Comparison of ENCODE assay signal across 8 mouse cellular contexts in the genomic region with DNA sequence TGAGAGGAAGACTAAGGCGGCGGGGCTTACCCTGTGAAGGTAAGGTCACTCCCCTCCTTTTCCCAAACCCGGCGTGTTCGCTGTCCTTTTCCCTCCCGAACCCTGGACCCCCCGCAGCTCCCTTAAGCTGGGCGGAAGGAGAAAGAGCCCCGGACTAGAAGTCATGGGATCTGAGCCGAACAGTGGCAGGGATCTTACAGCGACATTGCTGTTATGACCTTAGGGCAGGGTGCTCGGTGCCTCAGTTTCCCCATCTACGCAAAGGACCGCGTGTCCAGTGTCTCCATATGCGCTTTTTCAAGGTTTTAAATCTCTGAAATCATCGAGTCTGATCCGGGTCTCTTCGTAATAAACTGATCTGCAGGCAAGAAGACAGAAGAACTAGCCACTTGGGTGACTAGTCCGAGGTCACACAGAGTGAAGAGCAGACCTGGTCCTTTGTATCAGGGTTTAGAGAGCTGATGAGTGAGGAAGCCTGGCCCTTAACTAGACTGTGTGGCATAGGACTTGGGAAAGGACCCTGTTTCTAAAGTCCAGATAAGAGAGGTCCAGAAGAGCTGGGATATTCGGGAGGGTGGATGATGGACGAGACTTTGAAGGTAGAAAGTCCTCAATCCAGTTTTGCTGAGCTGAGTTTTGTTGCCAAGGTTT. TPM values are rescaled to one million over a fixed set of nuclear protein-coding genes. Genes with fewer than 3 reads are reported as not detected.
DNase-seq lines count a peak whose midpoint lies in the region; ATAC-seq and TF ChIP-seq lines count a peak whose summit lies in the region.

No protein-coding gene starts in this region.

- peaks cover 2% of the 10 kb centered on the region; the same call in 1 of the 2 replicates for H3K4me1 ChIP-seq in heart, adult 2 months (ENCODE audit: control insufficient read depth, insufficient read depth, low read length)
- peaks cover 11% of the 10 kb centered on the region for H3K4me1 ChIP-seq in forebrain, embryonic 14.5 days (ENCODE audit: control insufficient read depth, insufficient read depth, low read length)
- H3K4me1 ChIP-seq in limb, embryonic 14.5 days (ENCODE audit: control insufficient read depth, insufficient read depth, low read length) = peaks cover 12% of the 10 kb centered on the region
- H3K4me1 ChIP-seq in stomach, embryonic 15.5 days = 0 out of 2 replicates have a peak, but pooled peaks cover 3% of the 10 kb centered on the region

- peak overlapping the region; percentile 96 for H3K4me3 ChIP-seq in heart, adult 2 months
- H3K4me3 ChIP-seq in forebrain, embryonic 14.5 days (ENCODE audit: low read depth, low read length) = peak overlapping the region; percentile 73
- peak overlapping the region; percentile 74 for H3K4me3 ChIP-seq in limb, embryonic 14.5 days (replicated peaks; ENCODE audit: low read length)
- H3K4me3 ChIP-seq in stomach, embryonic 15.5 days (replicated peaks) = peak overlapping the region; percentile 92

- no peak for TF ChIP-seq POLR2A in heart, adult 2 months (IDR thresholded peaks at IDR 0.05; ENCODE audit: insufficient read depth, low read depth, low read length)
- TF ChIP-seq POLR2A in limb, embryonic 14.5 days (IDR thresholded peaks at IDR 0.05; ENCODE audit: borderline replicate concordance, extremely low read depth, insufficient read depth, insufficient read length) = no peak

- H3K9ac ChIP-seq in heart, adult 2 months (ENCODE audit: low read depth, low read length) = peak overlapping the region; percentile 69
- peak overlapping the region; percentile 69 for H3K9ac ChIP-seq in forebrain, embryonic 14.5 days (ENCODE audit: low read length)
- H3K9ac ChIP-seq in limb, embryonic 14.5 days (ENCODE audit: low read depth, low read length, severe bottlenecking) = peak overlapping the region; percentile 81
- H3K9ac ChIP-seq in stomach, embryonic 15.5 days = peak overlapping the region; percentile 75

- no peaks in the 10 kb centered on the region for H3K27me3 ChIP-seq in heart, adult 2 months (ENCODE audit: control insufficient read depth, insufficient read depth, low read length)
- no peaks in the 10 kb centered on the region for H3K27me3 ChIP-seq in forebrain, embryonic 14.5 days (replicated peaks; ENCODE audit: control insufficient read depth, insufficient read depth, low read length)
- no peaks in the 10 kb centered on the region for H3K27me3 ChIP-seq in limb, embryonic 14.5 days (ENCODE audit: control insufficient read depth, insufficient read depth, low read length)
- no peaks in the 10 kb centered on the region for H3K27me3 ChIP-seq in stomach, embryonic 15.5 days (replicated peaks)

- peak; percentile 7 to 19 for DNase-seq in heart, adult 2 months
- no peak for DNase-seq in heart, adult 11 months
- peak; percentile 3 to 4 for DNase-seq in CD8-positive naive resting alpha-beta T cell, adult 2 months (ENCODE audit: low read depth in 2 of 2, low spot score in 2 of 2)
- no peak for DNase-seq in forebrain, embryonic 14.5 days (ENCODE audit: low spot score)
- DNase-seq in limb, embryonic 14.5 days (ENCODE audit: low spot score) = no peak
- DNase-seq in right cerebral cortex, adult 18-20 months = no peak
- DNase-seq in thymus, postnatal 36 days = no peak

- intact Hi-C loops in heart, adult 2 months (cut with DNase I) = loop anchor here (5.0 kb wide), 1 partner anchor 156 kb away; the partner anchor contains the start of gene Alad

- H3K27ac ChIP-seq in heart, adult 2 months = peak overlapping the region; percentile 80
- H3K27ac ChIP-seq in forebrain, embryonic 14.5 days (ENCODE audit: low read depth, low read length) = no peak overlapping the region
- peak overlapping the region; percentile 67 for H3K27ac ChIP-seq in limb, embryonic 14.5 days (replicated peaks; ENCODE audit: low read depth, low read length)
- peak overlapping the region; percentile 40 for H3K27ac ChIP-seq in stomach, embryonic 15.5 days

- peaks cover 2% of the 10 kb centered on the region for H3K79me2 ChIP-seq in heart, adult 2 months (replicated peaks; ENCODE audit: control insufficient read depth, insufficient read depth, low read length)

- H3K4me2 ChIP-seq in forebrain, embryonic 14.5 days (ENCODE audit: low read length) = peak overlapping the region; percentile 67
- peak overlapping the region; percentile 69 for H3K4me2 ChIP-seq in limb, embryonic 14.5 days (replicated peaks; ENCODE audit: low read depth, low read length, severe bottlenecking)
- peak overlapping the region; percentile 70 for H3K4me2 ChIP-seq in stomach, embryonic 15.5 days

- TF ChIP-seq EP300 in heart, adult 2 months (IDR thresholded peaks at IDR 0.05; ENCODE audit: insufficient read depth, low read depth, low read length) = no peak

- under 1% methylated on average over 22 of the region's 22 CpGs for WGBS in heart, adult 2 months
- WGBS in forebrain, embryonic 14.5 days = under 1% methylated on average over 21 of the region's 22 CpGs
- 2% methylated on average over 17 of the region's 22 CpGs for WGBS in limb, embryonic 14.5 days
- under 1% methylated on average over 22 of the region's 22 CpGs for WGBS in stomach, embryonic 15.5 days

- peaks cover 8% of the 10 kb centered on the region for H3K36me3 ChIP-seq in heart, adult 2 months (ENCODE audit: control insufficient read depth, insufficient read depth, low read length)
- H3K36me3 ChIP-seq in forebrain, embryonic 14.5 days (ENCODE audit: control insufficient read depth, insufficient read depth, low read length) = no peaks in the 10 kb centered on the region
- no peaks in the 10 kb centered on the region for H3K36me3 ChIP-seq in limb, embryonic 14.5 days (ENCODE audit: control insufficient read depth, insufficient read depth, low read length)
- H3K36me3 ChIP-seq in stomach, embryonic 15.5 days = no peaks in the 10 kb centered on the region

- no peaks in the 10 kb centered on the region for H3K9me3 ChIP-seq in forebrain, embryonic 14.5 days (replicated peaks; ENCODE audit: control insufficient read depth, low read length)
- no peaks in the 10 kb centered on the region for H3K9me3 ChIP-seq in limb, embryonic 14.5 days (ENCODE audit: control insufficient read depth, low read length)
- no peaks in the 10 kb centered on the region for H3K9me3 ChIP-seq in stomach, embryonic 15.5 days

- TF ChIP-seq CTCF in heart, adult 2 months (IDR thresholded peaks at IDR 0.05) = no peak

- peak; percentile 4 for ATAC-seq in forebrain, embryonic 14.5 days
- ATAC-seq in limb, embryonic 14.5 days (ENCODE audit: low FRiP score, low read depth) = peak; percentile 58; the same call in 1 of the 2 replicates
- peak; percentile 27; the same call in 1 of the 2 replicates for ATAC-seq in stomach, embryonic 15.5 days (ENCODE audit: insufficient read depth, low FRiP score, low read depth)

RNA-seq across cellular contexts. Expression of gene Slc31a1, which starts 0.4 kb away (rescaled TPM):
- total RNA-seq in heart, adult 2 months (2021) = 10 to 100 TPM; 17.4 to 19.1 TPM
- polyA plus RNA-seq in heart, adult 2 months (2012; rRNA removed) = 14.8 and 25.5 TPM in 2 replicates
- polyA plus RNA-seq in forebrain, embryonic 14.5 days (2014; fragmentation: Nextera tagmentation; extraction: Ambion mirVana) = 43.9 and 44.9 TPM in 2 replicates
- 33.1 and 33.3 TPM in 2 replicates for polyA plus RNA-seq in limb, embryonic 14.5 days (2012; rRNA removed)
- polyA plus RNA-seq in limb, embryonic 14.5 days (2014; fragmentation: Nextera tagmentation; extraction: Ambion mirVana) = 45.0 and 46.0 TPM in 2 replicates
- 59.0 and 64.3 TPM in 2 replicates for polyA plus RNA-seq in stomach, embryonic 15.5 days (2015; fragmentation: Nextera tagmentation; extraction: Ambion mirVana)

RNA-seq across cellular contexts. Expression of gene Fkbp15, which starts 0.6 kb away (rescaled TPM):
- 10 to 100 TPM; 16.6 to 19.6 TPM for total RNA-seq in heart, adult 2 months (2021)
- 14.7 and 19.4 TPM in 2 replicates for polyA plus RNA-seq in heart, adult 2 months (2012; rRNA removed)
- 15.7 and 18.6 TPM in 2 replicates for polyA plus RNA-seq in forebrain, embryonic 14.5 days (2014; fragmentation: Nextera tagmentation; extraction: Ambion mirVana)
- 24.1 and 25.7 TPM in 2 replicates for polyA plus RNA-seq in limb, embryonic 14.5 days (2012; rRNA removed)
- 29.3 and 29.6 TPM in 2 replicates for polyA plus RNA-seq in limb, embryonic 14.5 days (2014; fragmentation: Nextera tagmentation; extraction: Ambion mirVana)
- 24.9 and 28.5 TPM in 2 replicates for polyA plus RNA-seq in stomach, embryonic 15.5 days (2015; fragmentation: Nextera tagmentation; extraction: Ambion mirVana)

RNA-seq across cellular contexts. Expression of gene Cdc26, which starts 47.5 kb away (rescaled TPM):
- total RNA-seq in heart, adult 2 months (2021) = 10 to 100 TPM; 44.6 to 47.7 TPM
- polyA plus RNA-seq in heart, adult 2 months (2012; rRNA removed) = 23.8 and 49.8 TPM in 2 replicates
- 140 and 149 TPM in 2 replicates for polyA plus RNA-seq in forebrain, embryonic 14.5 days (2014; fragmentation: Nextera tagmentation; extraction: Ambion mirVana)
- 114 and 146 TPM in 2 replicates for polyA plus RNA-seq in limb, embryonic 14.5 days (2012; rRNA removed)
- polyA plus RNA-seq in limb, embryonic 14.5 days (2014; fragmentation: Nextera tagmentation; extraction: Ambion mirVana) = 184 and 190 TPM in 2 replicates
- polyA plus RNA-seq in stomach, embryonic 15.5 days (2015; fragmentation: Nextera tagmentation; extraction: Ambion mirVana) = 136 and 146 TPM in 2 replicates

RNA-seq across cellular contexts. Expression of gene Prpf4, which starts 47.7 kb away (rescaled TPM):
- total RNA-seq in heart, adult 2 months (2021) = 1 to 10 TPM; 9.9 TPM
- polyA plus RNA-seq in heart, adult 2 months (2012; rRNA removed) = 7.4 and 11.3 TPM in 2 replicates
- 16.4 and 16.6 TPM in 2 replicates for polyA plus RNA-seq in forebrain, embryonic 14.5 days (2014; fragmentation: Nextera tagmentation; extraction: Ambion mirVana)
- 27.4 and 28.9 TPM in 2 replicates for polyA plus RNA-seq in limb, embryonic 14.5 days (2012; rRNA removed)
- polyA plus RNA-seq in limb, embryonic 14.5 days (2014; fragmentation: Nextera tagmentation; extraction: Ambion mirVana) = 20.8 and 22.4 TPM in 2 replicates
- polyA plus RNA-seq in stomach, embryonic 15.5 days (2015; fragmentation: Nextera tagmentation; extraction: Ambion mirVana) = 18.6 and 19.1 TPM in 2 replicates

Comparison
In these comparisons a context has a peak if more than half of its experiments do, and no peak if none do; other contexts are left out.
1. DNase-seq: peak in heart, adult 2 months (2 of 2) and CD8-positive naive resting alpha-beta T cell, adult 2 months (2 of 2); none in heart, adult 11 months (single experiment), forebrain, embryonic 14.5 days (single experiment), limb, embryonic 14.5 days (single experiment), right cerebral cortex, adult 18-20 months (single experiment) and thymus, postnatal 36 days (0 of 2).
2. ATAC-seq: peak in every context shown above with its lines; median percentile 58 in limb, embryonic 14.5 days; 27 in stomach, embryonic 15.5 days; 4 in forebrain, embryonic 14.5 days.
3. Peak in every context shown above with its lines, with median percentiles within 50 percentile points of each other: H3K4me3 ChIP-seq, H3K9ac ChIP-seq and H3K4me2 ChIP-seq.